Mouse (Mus musculus) hindbrain, embryonic 11.5 days (tissue): ENCODE measurements around the gene Tdgf1. TPM values are rescaled to one million over a fixed set of nuclear protein-coding genes. Genes with fewer than 3 reads are reported as not detected.
A peak's percentile ranks its signal among the peaks of the same experiment; 100 is the strongest.

Source experiments
- ATAC-seq: fragments of 200-750 bp; cut with Nextera tagmentation; 2 replicates; pipeline ENCODE4 v1.8.0; 2017; ENCODE audit warnings: mild to moderate bottlenecking, moderate TSS enrichment, moderate library complexity; ENCODE audit not compliant: low FRiP score
- DNase-seq: peaks from one replicate; pipeline ENCODE4 v3.0.0-alpha.2; 2015; ENCODE audit warnings: low spot score
- H3K27ac ChIP-seq: fragments of 300-500 bp; sonication (generic); 2 replicates; pipeline ENCODE4 v1.5.1; 2014; ENCODE audit warnings: mild to moderate bottlenecking, low read depth, low read length
- H3K27me3 ChIP-seq: fragments of 300-500 bp; sonication (generic); 2 replicates; pipeline ENCODE4 v1.6.1; 2014; ENCODE audit warnings: mild to moderate bottlenecking, low read length, moderate library complexity, mixed read lengths; ENCODE audit not compliant: control insufficient read depth, insufficient read depth
- H3K36me3 ChIP-seq: fragments of 300-500 bp; sonication (generic); 2 replicates; pipeline ENCODE4 v1.6.1; 2014; ENCODE audit warnings: mild to moderate bottlenecking, low read length, moderate library complexity, mixed read lengths; ENCODE audit not compliant: control insufficient read depth, insufficient read depth
- H3K4me1 ChIP-seq: fragments of 300-500 bp; sonication (generic); replicated peaks from 2 replicates; pipeline ENCODE4 v1.6.1; 2014; ENCODE audit warnings: low read length, mixed read lengths; ENCODE audit not compliant: control insufficient read depth, insufficient read depth
- H3K4me2 ChIP-seq: fragments of 300-500 bp; sonication (generic); replicated peaks from 2 replicates; pipeline ENCODE4 v1.6.1; 2014; ENCODE audit warnings: mild to moderate bottlenecking, low read depth, low read length
- H3K4me3 ChIP-seq: fragments of 300-500 bp; sonication (generic); 2 replicates; pipeline ENCODE4 v1.5.1; 2014; ENCODE audit warnings: low read depth, low read length
- H3K9ac ChIP-seq: fragments of 300-500 bp; sonication (generic); 2 replicates; pipeline ENCODE4 v1.6.1; 2014; ENCODE audit warnings: low read depth, low read length
- H3K9me3 ChIP-seq: fragments of 300-500 bp; sonication (generic); 2 replicates; pipeline ENCODE4 v1.6.1; 2016; ENCODE audit warnings: low read length; ENCODE audit not compliant: control insufficient read depth
- WGBS: fragments of 180-500 bp; shearing (Covaris S2); extraction: QIAGEN DNeasy Blood & Tissue Kit; methylation state at CpG from one replicate; pipeline ENCODE4 v1.1.7; 2014; 5-methylcytosine and 5-hydroxymethylcytosine counted together
- polyA plus RNA-seq: library from polyadenylated mRNA; unstranded; fragments of >200 nt; fragmentation: Nextera tagmentation; extraction: Ambion mirVana; gene quantifications from 2 replicates; pipeline ENCODE4 v1.2.1, GENCODE M21; 2014

The Tdgf1 gene
- polyA plus RNA-seq, 1 experiment from 2014 or later: not detected

DNA sequence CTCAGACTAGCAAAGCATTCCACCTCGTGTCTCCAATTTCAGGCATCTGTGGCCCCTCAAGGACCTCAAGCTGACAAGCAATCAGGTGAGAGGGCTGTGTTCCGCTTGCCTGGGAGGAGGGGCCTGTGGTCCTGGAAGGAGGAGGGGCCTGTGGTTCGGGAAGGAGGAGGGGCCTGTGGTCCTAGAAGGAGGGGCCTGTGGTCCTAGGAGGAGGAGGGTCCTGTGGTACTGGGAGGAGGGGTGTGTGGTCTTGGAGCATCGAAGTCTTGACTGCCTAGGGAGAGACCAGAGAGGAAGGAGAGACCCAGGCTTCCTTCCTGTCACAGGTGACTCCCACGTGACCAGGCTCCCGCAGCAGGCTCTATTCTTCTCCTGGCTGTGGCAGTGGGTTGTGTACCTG lies 49.4 kb downstream of the Tdgf1 start:
- DNase-seq: peak; percentile 35
- peak overlapping the region; percentile 11 for H3K4me2 ChIP-seq
- H3K4me3 ChIP-seq: no peak overlapping the region
- H3K4me1 ChIP-seq: peaks cover 6% of the 10 kb centered on the region; the same call in 1 of the 2 replicates
- H3K27me3 ChIP-seq: no peaks in the 10 kb centered on the region
- H3K9ac ChIP-seq: no peak overlapping the region
- no peaks in the 10 kb centered on the region for H3K36me3 ChIP-seq
- ATAC-seq: peak; percentile 62
- H3K27ac ChIP-seq: no peak overlapping the region
- no peaks in the 10 kb centered on the region for H3K9me3 ChIP-seq
- WGBS: 5% methylated on average over 6 of the region's 6 CpGs

DNA sequence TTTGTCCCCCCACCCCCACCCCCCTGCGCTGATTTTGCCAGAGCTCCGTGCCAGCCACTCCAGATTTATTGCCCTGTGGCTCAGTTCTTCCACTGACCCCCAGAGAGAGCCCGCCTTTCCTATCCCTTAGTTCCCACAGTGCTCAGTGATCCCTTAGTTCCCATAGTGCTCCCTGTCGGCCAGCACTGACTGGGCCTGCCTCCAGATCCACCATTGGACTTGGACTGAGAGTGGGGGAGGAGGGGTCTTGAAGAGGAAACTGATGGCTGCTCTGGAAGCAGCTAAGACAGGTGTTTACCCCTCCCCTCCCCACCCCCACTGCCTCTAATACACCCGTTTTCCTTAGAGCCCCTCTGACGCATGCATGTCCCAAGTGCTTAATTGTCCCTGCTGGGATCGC lies 50.0 kb downstream of the Tdgf1 start:
- H3K27ac ChIP-seq: no peak overlapping the region
- H3K4me2 ChIP-seq: peak overlapping the region; percentile 11
- H3K27me3 ChIP-seq: no peaks in the 10 kb centered on the region
- DNase-seq (no peak), ATAC-seq (0 out of 2 replicates have a peak, but pooled peaks have one; percentile 36)
- 27% methylated on average over 7 of the region's 7 CpGs for WGBS
- peaks cover 6% of the 10 kb centered on the region; the same call in 1 of the 2 replicates for H3K4me1 ChIP-seq
- no peaks in the 10 kb centered on the region for H3K9me3 ChIP-seq
- H3K9ac ChIP-seq: no peak overlapping the region
- H3K4me3 ChIP-seq: no peak overlapping the region
- H3K36me3 ChIP-seq: no peaks in the 10 kb centered on the region

DNA sequence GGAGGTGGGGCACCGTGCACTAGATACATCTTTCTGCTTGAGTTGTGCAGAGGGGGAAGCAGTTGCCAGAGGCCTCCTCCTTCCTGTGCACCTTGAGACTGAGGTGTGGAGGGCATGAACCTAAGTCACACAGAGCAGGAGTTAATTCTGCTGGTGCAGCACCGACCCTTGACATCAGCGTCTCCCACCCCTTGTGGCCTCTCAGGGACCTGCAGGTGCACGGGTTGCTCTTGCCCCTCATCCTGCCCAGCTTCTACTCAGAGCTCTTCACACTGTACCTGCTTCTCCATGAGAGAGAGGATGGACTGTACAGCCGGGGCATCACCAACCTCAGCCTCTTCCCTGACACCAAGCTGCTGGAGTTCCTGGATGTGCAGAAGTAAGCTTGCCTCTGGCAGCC lies 50.5 kb downstream of the Tdgf1 start:
- H3K9me3 ChIP-seq: no peaks in the 10 kb centered on the region
- H3K4me3 ChIP-seq: no peak overlapping the region
- H3K27me3 ChIP-seq: no peaks in the 10 kb centered on the region
- peaks cover 6% of the 10 kb centered on the region; the same call in 1 of the 2 replicates for H3K4me1 ChIP-seq
- no peaks in the 10 kb centered on the region for H3K36me3 ChIP-seq
- H3K9ac ChIP-seq: no peak overlapping the region
- WGBS: 57% methylated on average over 5 of the region's 5 CpGs
- H3K4me2 ChIP-seq: no peak overlapping the region
- ATAC-seq (no peak), DNase-seq (no peak)
- no peak overlapping the region for H3K27ac ChIP-seq

GRCm38 (mm10) chr9:110893429-110893828 lies 52.5 kb downstream of the Tdgf1 start:
- Histone ChIP-seq H3K27ac (no peak overlapping the region), H3K36me3 (no peaks in the 10 kb centered on the region), H3K4me3 (no peak overlapping the region), H3K4me2 (no peak overlapping the region), H3K9ac (no peak overlapping the region), H3K9me3 (no peaks in the 10 kb centered on the region), H3K27me3 (no peaks in the 10 kb centered on the region), H3K4me1 (peaks cover 6% of the 10 kb centered on the region; the same call in 1 of the 2 replicates)
- ATAC-seq (no peak), DNase-seq (no peak)
- 60% methylated on average over 10 of the region's 10 CpGs for WGBS

GRCm38 (mm10) chr9:110892552-110892951 lies 53.4 kb downstream of the Tdgf1 start:
- H3K36me3 ChIP-seq: no peaks in the 10 kb centered on the region
- ATAC-seq (no peak), DNase-seq (no peak)
- peaks cover 6% of the 10 kb centered on the region; the same call in 1 of the 2 replicates for H3K4me1 ChIP-seq
- no peaks in the 10 kb centered on the region for H3K9me3 ChIP-seq
- H3K27ac ChIP-seq: no peak overlapping the region
- no peaks in the 10 kb centered on the region for H3K27me3 ChIP-seq
- no peak overlapping the region for H3K4me2 ChIP-seq
- H3K4me3 ChIP-seq: no peak overlapping the region
- 91% methylated on average over 3 of the region's 3 CpGs for WGBS
- no peak overlapping the region for H3K9ac ChIP-seq

- DNase-seq: no peak
- WGBS: 78% methylated on average over 12 of the region's 12 CpGs
- ATAC-seq: no peak
- Histone ChIP-seq H3K9ac (no peak overlapping the region), H3K4me1 (peaks cover 4% of the 10 kb centered on the region; the same call in 1 of the 2 replicates), H3K4me2 (no peak overlapping the region), H3K4me3 (no peak overlapping the region), H3K36me3 (no peaks in the 10 kb centered on the region), H3K27me3 (no peaks in the 10 kb centered on the region), H3K9me3 (no peaks in the 10 kb centered on the region), H3K27ac (no peak overlapping the region)
Measured at GRCm38 (mm10) chr9:110891077-110891828, 54.7 kb downstream of the Tdgf1 start.

GRCm38 (mm10) chr9:110890026-110890783 lies 55.8 kb downstream of the Tdgf1 start:
- Histone ChIP-seq H3K36me3 (no peaks in the 10 kb centered on the region), H3K9me3 (no peaks in the 10 kb centered on the region), H3K27me3 (no peaks in the 10 kb centered on the region), H3K4me1 (no peaks in the 10 kb centered on the region), H3K4me3 (no peak overlapping the region), H3K9ac (no peak overlapping the region), H3K27ac (no peak overlapping the region), H3K4me2 (no peak overlapping the region)
- DNase-seq (no peak), ATAC-seq (no peak)
- WGBS: 17% methylated on average over 21 of the region's 21 CpGs
